Comparison of ENCODE assay signal across 7 mouse cellular contexts in genomic region chr5:119563510-119564351, GRCm38 (mm10).
DNase-seq lines count a peak whose midpoint lies in the region; ATAC-seq and TF ChIP-seq lines count a peak whose summit lies in the region.

No protein-coding gene starts in this region.

- H3K27me3 ChIP-seq in embryonic facial prominence, embryonic 10.5 days (replicated peaks; ENCODE audit: low read depth, poor library complexity, severe bottlenecking) = peaks cover 35% of the 10 kb centered on the region
- peaks cover 38% of the 10 kb centered on the region for H3K27me3 ChIP-seq in hindbrain, embryonic 10.5 days (ENCODE audit: insufficient read depth, poor library complexity, severe bottlenecking)
- H3K27me3 ChIP-seq in midbrain, postnatal 0 days (ENCODE audit: insufficient read depth, low read length) = peaks cover 11% of the 10 kb centered on the region; the same call in 1 of the 2 replicates

- peak overlapping the region; percentile 32; the same call in 1 of the 2 replicates for H3K4me3 ChIP-seq in embryonic facial prominence, embryonic 10.5 days
- peak overlapping the region; percentile 36 for H3K4me3 ChIP-seq in hindbrain, embryonic 10.5 days
- H3K4me3 ChIP-seq in midbrain, postnatal 0 days (ENCODE audit: low read depth, low read length) = no peak overlapping the region

- TF ChIP-seq CTCF in midbrain, postnatal 0 days (IDR thresholded peaks at IDR 0.05) = no peak

- H3K27ac ChIP-seq in embryonic facial prominence, embryonic 10.5 days (replicated peaks) = peak overlapping the region; percentile 45
- peak overlapping the region; percentile 77 for H3K27ac ChIP-seq in hindbrain, embryonic 10.5 days
- H3K27ac ChIP-seq in midbrain, postnatal 0 days (ENCODE audit: low read depth, low read length) = no peak overlapping the region

- peak; percentile 76 for DNase-seq in left cerebral cortex, postnatal 4 days
- no peak for DNase-seq in left cerebral cortex, postnatal 36 days (ENCODE audit: low spot score in 2 of 2)
- DNase-seq in embryonic facial prominence, embryonic 10.5 days (ENCODE audit: low spot score) = peak; percentile 35
- peak; percentile 38 for DNase-seq in hindbrain, embryonic 10.5 days (ENCODE audit: low spot score)
- peak; percentile 61 for DNase-seq in midbrain, postnatal 0 days (ENCODE audit: low spot score)
- DNase-seq in adipocyte (ENCODE audit: low spot score) = no peak

- peaks cover 11% of the 10 kb centered on the region for H3K4me1 ChIP-seq in embryonic facial prominence, embryonic 10.5 days
- peaks cover 13% of the 10 kb centered on the region for H3K4me1 ChIP-seq in hindbrain, embryonic 10.5 days (replicated peaks)
- no peaks in the 10 kb centered on the region for H3K4me1 ChIP-seq in midbrain, postnatal 0 days (ENCODE audit: insufficient read depth, low read length)

- intact Hi-C loops in left cerebral cortex, postnatal 4 days (cut with DNase I) = no loop called here
- intact Hi-C loops in left cerebral cortex, postnatal 36 days (cut with DNase I) = no loop called here

- H3K36me3 ChIP-seq in embryonic facial prominence, embryonic 10.5 days (replicated peaks) = no peaks in the 10 kb centered on the region
- H3K36me3 ChIP-seq in hindbrain, embryonic 10.5 days = no peaks in the 10 kb centered on the region
- H3K36me3 ChIP-seq in midbrain, postnatal 0 days (ENCODE audit: insufficient read depth, low read length) = no peaks in the 10 kb centered on the region

- no peak for ATAC-seq in midbrain, postnatal 0 days (ENCODE audit: low FRiP score)
- no peak for ATAC-seq in inflammation-experienced regulatory T-cells, adult 6 months

- H3K9me3 ChIP-seq in embryonic facial prominence, embryonic 10.5 days = peaks cover 3% of the 10 kb centered on the region; the same call in 1 of the 2 replicates
- H3K9me3 ChIP-seq in hindbrain, embryonic 10.5 days = no peaks in the 10 kb centered on the region
- H3K9me3 ChIP-seq in midbrain, postnatal 0 days (ENCODE audit: low read length) = no peaks in the 10 kb centered on the region

- 25% methylated on average over 33 of the region's 33 CpGs for WGBS in embryonic facial prominence, embryonic 10.5 days
- WGBS in hindbrain, embryonic 10.5 days = 16% methylated on average over 33 of the region's 33 CpGs
- 19% methylated on average over 33 of the region's 33 CpGs for WGBS in midbrain, postnatal 0 days

- peak overlapping the region; percentile 16; the same call in 1 of the 2 replicates for H3K4me2 ChIP-seq in midbrain, postnatal 0 days (ENCODE audit: low read depth, low read length, poor library complexity, severe bottlenecking)

- H3K9ac ChIP-seq in midbrain, postnatal 0 days (replicated peaks; ENCODE audit: low read length, poor library complexity, severe bottlenecking) = no peak overlapping the region

Comparison
In these comparisons a context has a peak if more than half of its experiments do, and no peak if none do; other contexts are left out.
1. DNase-seq: peak in left cerebral cortex, postnatal 4 days (single experiment), embryonic facial prominence, embryonic 10.5 days (single experiment), hindbrain, embryonic 10.5 days (single experiment) and midbrain, postnatal 0 days (single experiment); none in left cerebral cortex, postnatal 36 days (0 of 2) and adipocyte (single experiment).